Mouse (Mus musculus): Measurements from ENCODE around the gene Parpbp. TPM values are rescaled to one million over a fixed set of nuclear protein-coding genes. Genes with fewer than 3 reads are reported as not detected.

Gene Parpbp
- polyA plus RNA-seq (2012; rRNA removed): 3.5 and 4.0 TPM in 2 replicates

GRCm38 (mm10) chr10:88146707-88147477, at the start of gene Parpbp, which contains the start of gene Nup37:
Gene Parpbp, minus strand, starts transcription at chr10:88146941.
Gene Nup37, plus strand, starts transcription at chr10:88146992.
- no peaks in the 10 kb centered on the region for H3K27me3 ChIP-seq (ENCODE audit: control insufficient read depth, insufficient read depth, low read length)
- peaks cover 7% of the 10 kb centered on the region for H3K4me1 ChIP-seq (replicated peaks; ENCODE audit: control insufficient read depth, insufficient read depth, low read length)
- H3K4me3 ChIP-seq (ENCODE audit: control insufficient read depth, insufficient read depth, low read length): peak within 1 kb of the TSS; percentile 98
- no peak within 1 kb of the TSS for H3K27ac ChIP-seq (ENCODE audit: control insufficient read depth, insufficient read depth, low read length)
- peak; percentile 93 for DNase-seq
- no peak for TF ChIP-seq CTCF (IDR thresholded peaks at IDR 0.05; ENCODE audit: borderline replicate concordance, control insufficient read depth, extremely low read depth, insufficient read depth, low read length, poor library complexity)
- TF ChIP-seq POLR2A (IDR thresholded peaks at IDR 0.05; ENCODE audit: control insufficient read depth, extremely low read depth, insufficient read depth, low read length, poor library complexity): peak; percentile 52; the same call in 1 of the 2 replicates
- WGBS: under 1% methylated on average over 53 of the region's 53 CpGs
- H3K36me3 ChIP-seq (ENCODE audit: control insufficient read depth, insufficient read depth, low read length): peaks cover 10% of the 10 kb centered on the region; the same call in 1 of the 2 replicates

DNA sequence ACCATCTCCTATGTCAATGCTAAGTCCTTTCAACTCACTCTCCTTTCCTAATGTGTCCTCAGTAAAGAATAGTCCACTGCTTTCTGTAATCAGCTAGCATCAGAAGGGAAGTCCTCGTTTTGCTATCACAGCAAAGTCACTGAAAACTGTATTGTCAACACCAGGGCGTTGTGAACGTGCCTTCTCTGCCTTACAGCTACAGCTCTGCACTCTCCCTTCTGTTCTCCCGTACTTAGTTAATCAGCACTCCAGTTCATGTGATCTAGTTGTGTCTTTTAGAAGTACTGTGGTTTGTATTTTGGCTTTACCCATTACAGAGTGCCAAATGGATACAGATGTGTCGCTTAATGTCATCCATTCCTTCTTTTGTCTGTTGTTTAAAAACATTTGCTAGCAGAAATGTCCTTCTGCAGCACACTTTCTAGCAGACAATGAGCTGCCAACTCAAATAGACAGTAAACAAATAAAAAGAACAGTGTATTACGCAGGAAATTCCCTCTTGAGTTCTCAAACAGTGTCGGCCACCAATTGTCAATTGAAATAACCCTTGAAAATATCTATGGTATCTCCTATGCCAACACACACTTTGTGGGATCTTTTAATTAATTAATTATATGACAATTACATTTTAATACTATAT, 20.8 kb upstream of the Parpbp start:
- Histone ChIP-seq H3K36me3 (ENCODE audit: control insufficient read depth, insufficient read depth, low read length) (peaks cover 5% of the 10 kb centered on the region; the same call in 1 of the 2 replicates), H3K27ac (ENCODE audit: control insufficient read depth, insufficient read depth, low read length) (no peak overlapping the region), H3K4me3 (ENCODE audit: control insufficient read depth, insufficient read depth, low read length) (no peak overlapping the region), H3K4me1 (replicated peaks; ENCODE audit: control insufficient read depth, insufficient read depth, low read length) (no peaks in the 10 kb centered on the region), H3K27me3 (ENCODE audit: control insufficient read depth, insufficient read depth, low read length) (no peaks in the 10 kb centered on the region)
- TF ChIP-seq POLR2A (IDR thresholded peaks at IDR 0.05; ENCODE audit: control insufficient read depth, extremely low read depth, insufficient read depth, low read length, poor library complexity) (no peak), CTCF (IDR thresholded peaks at IDR 0.05; ENCODE audit: borderline replicate concordance, control insufficient read depth, extremely low read depth, insufficient read depth, low read length, poor library complexity) (no peak)
- 96% methylated on average over 7 of the region's 7 CpGs for WGBS
- DNase-seq: no peak

- Histone ChIP-seq H3K36me3 (ENCODE audit: control insufficient read depth, insufficient read depth, low read length) (peaks cover 3% of the 10 kb centered on the region; the same call in 1 of the 2 replicates), H3K27ac (ENCODE audit: control insufficient read depth, insufficient read depth, low read length) (no peak overlapping the region), H3K27me3 (ENCODE audit: control insufficient read depth, insufficient read depth, low read length) (no peaks in the 10 kb centered on the region), H3K4me3 (ENCODE audit: control insufficient read depth, insufficient read depth, low read length) (no peak overlapping the region), H3K4me1 (replicated peaks; ENCODE audit: control insufficient read depth, insufficient read depth, low read length) (no peaks in the 10 kb centered on the region)
- TF ChIP-seq POLR2A (IDR thresholded peaks at IDR 0.05; ENCODE audit: control insufficient read depth, extremely low read depth, insufficient read depth, low read length, poor library complexity) (no peak), CTCF (IDR thresholded peaks at IDR 0.05; ENCODE audit: borderline replicate concordance, control insufficient read depth, extremely low read depth, insufficient read depth, low read length, poor library complexity) (no peak)
- 99% methylated on average over 3 of the region's 3 CpGs for WGBS
- DNase-seq: peak; percentile 32
Observed at GRCm38 (mm10) chr10:88166158-88166557, 19.4 kb upstream of the Parpbp start.

DNA sequence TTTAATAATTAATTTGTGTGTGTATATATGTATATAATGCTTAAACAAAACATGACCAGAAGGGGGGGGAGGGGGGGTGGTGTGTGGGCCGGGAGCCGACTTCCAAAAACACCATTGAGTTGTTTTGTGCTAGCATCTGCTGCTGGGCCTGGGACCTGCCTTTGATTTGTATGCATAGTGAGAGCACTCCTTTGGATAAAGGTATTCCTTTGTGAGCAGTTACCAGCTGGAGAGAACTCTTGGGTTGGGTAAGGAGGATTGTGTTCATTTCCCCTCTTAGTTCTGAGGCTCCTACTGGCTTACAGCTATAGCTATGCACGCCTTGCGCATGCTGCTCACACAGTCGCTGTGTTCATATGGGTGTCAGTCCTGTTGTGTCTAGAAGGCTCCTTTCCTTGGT, 15.9 kb upstream of the Parpbp start:
- H3K27me3 ChIP-seq (ENCODE audit: control insufficient read depth, insufficient read depth, low read length): no peaks in the 10 kb centered on the region
- no peak for DNase-seq
- no peak overlapping the region for H3K4me3 ChIP-seq (ENCODE audit: control insufficient read depth, insufficient read depth, low read length)
- H3K27ac ChIP-seq (ENCODE audit: control insufficient read depth, insufficient read depth, low read length): no peak overlapping the region
- no peaks in the 10 kb centered on the region for H3K4me1 ChIP-seq (replicated peaks; ENCODE audit: control insufficient read depth, insufficient read depth, low read length)
- 99% methylated on average over 5 of the region's 5 CpGs for WGBS
- TF ChIP-seq POLR2A (IDR thresholded peaks at IDR 0.05; ENCODE audit: control insufficient read depth, extremely low read depth, insufficient read depth, low read length, poor library complexity) (no peak), CTCF (IDR thresholded peaks at IDR 0.05; ENCODE audit: borderline replicate concordance, control insufficient read depth, extremely low read depth, insufficient read depth, low read length, poor library complexity) (no peak)
- H3K36me3 ChIP-seq (ENCODE audit: control insufficient read depth, insufficient read depth, low read length): peaks cover 6% of the 10 kb centered on the region; the same call in 1 of the 2 replicates

GRCm38 (mm10) chr10:88162096-88162495, 15.4 kb upstream of the Parpbp start:
- Histone ChIP-seq H3K27me3 (ENCODE audit: control insufficient read depth, insufficient read depth, low read length) (no peaks in the 10 kb centered on the region), H3K36me3 (ENCODE audit: control insufficient read depth, insufficient read depth, low read length) (peaks cover 12% of the 10 kb centered on the region; the same call in 1 of the 2 replicates), H3K4me3 (ENCODE audit: control insufficient read depth, insufficient read depth, low read length) (no peak overlapping the region), H3K4me1 (replicated peaks; ENCODE audit: control insufficient read depth, insufficient read depth, low read length) (no peaks in the 10 kb centered on the region), H3K27ac (ENCODE audit: control insufficient read depth, insufficient read depth, low read length) (no peak overlapping the region)
- no peak for TF ChIP-seq POLR2A (IDR thresholded peaks at IDR 0.05; ENCODE audit: control insufficient read depth, extremely low read depth, insufficient read depth, low read length, poor library complexity)
- no peak for DNase-seq
- WGBS: 92% methylated on average over 2 of the region's 2 CpGs

DNA sequence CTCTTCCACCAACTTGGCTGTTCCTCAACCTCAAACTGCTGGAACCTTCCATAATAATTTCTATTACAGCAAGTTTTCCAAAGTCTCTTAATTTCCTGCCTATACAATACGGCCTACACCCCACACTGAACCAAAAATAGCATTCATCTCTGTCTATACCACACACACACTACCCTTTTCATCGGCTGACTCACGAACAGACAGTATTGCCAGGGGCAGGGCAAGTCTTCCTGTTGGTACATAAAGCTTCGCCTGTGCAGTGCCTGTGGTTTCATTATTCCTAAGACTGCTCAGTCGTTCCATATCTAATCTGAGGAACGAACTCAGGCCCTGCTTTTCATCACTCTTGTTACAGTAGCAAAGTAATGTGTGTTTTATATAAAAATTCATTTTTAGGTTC, 4.9 kb upstream of the Parpbp start:
- TF ChIP-seq CTCF (IDR thresholded peaks at IDR 0.05; ENCODE audit: borderline replicate concordance, control insufficient read depth, extremely low read depth, insufficient read depth, low read length, poor library complexity) (no peak), POLR2A (IDR thresholded peaks at IDR 0.05; ENCODE audit: control insufficient read depth, extremely low read depth, insufficient read depth, low read length, poor library complexity) (no peak)
- Histone ChIP-seq H3K27me3 (ENCODE audit: control insufficient read depth, insufficient read depth, low read length) (no peaks in the 10 kb centered on the region), H3K27ac (ENCODE audit: control insufficient read depth, insufficient read depth, low read length) (no peak overlapping the region), H3K4me1 (replicated peaks; ENCODE audit: control insufficient read depth, insufficient read depth, low read length) (no peaks in the 10 kb centered on the region), H3K4me3 (ENCODE audit: control insufficient read depth, insufficient read depth, low read length) (no peak overlapping the region), H3K36me3 (ENCODE audit: control insufficient read depth, insufficient read depth, low read length) (peaks cover 24% of the 10 kb centered on the region)
- no peak for DNase-seq
- WGBS: 98% methylated on average over 6 of the region's 6 CpGs

All from thymus, adult 2 months (tissue).